Mouse (Mus musculus) heart, embryonic 13.5 days (tissue): ENCODE results near the gene Dnajb4. TPM values are rescaled to one million over a fixed set of nuclear protein-coding genes. Genes with fewer than 3 reads are reported as not detected.

Experiments
- ATAC-seq: fragments of 200-750 bp; cut with Nextera tagmentation; 2 replicates; pipeline ENCODE4 v1.8.0; 2017; ENCODE audit warnings: moderate TSS enrichment; ENCODE audit not compliant: insufficient number of reproducible peaks, low FRiP score, low TSS enrichment; ENCODE audit errors: extremely low read depth
- H3K27ac ChIP-seq: fragments of 300-500 bp; sonication (generic); replicated peaks from 2 replicates; pipeline ENCODE4 v1.5.1; 2015; ENCODE audit warnings: moderate library complexity, mild to moderate bottlenecking, inconsistent platforms
- H3K27me3 ChIP-seq: fragments of 300-500 bp; sonication (generic); replicated peaks from 2 replicates; pipeline ENCODE4 v1.6.1; 2015; ENCODE audit warnings: mild to moderate bottlenecking, inconsistent platforms
- H3K36me3 ChIP-seq: fragments of 300-500 bp; sonication (generic); 2 replicates; pipeline ENCODE4 v1.6.1; 2015; ENCODE audit warnings: mild to moderate bottlenecking, inconsistent platforms
- H3K4me1 ChIP-seq: fragments of 300-500 bp; sonication (generic); 2 replicates; pipeline ENCODE4 v1.6.1; 2015; ENCODE audit warnings: inconsistent platforms
- H3K4me2 ChIP-seq: fragments of 300-500 bp; sonication (generic); 2 replicates; pipeline ENCODE4 v1.6.1; 2015; ENCODE audit warnings: inconsistent platforms, mild to moderate bottlenecking, moderate library complexity
- H3K4me3 ChIP-seq: fragments of 300-500 bp; sonication (generic); 2 replicates; pipeline ENCODE4 v1.5.1; 2015; ENCODE audit warnings: moderate library complexity, mild to moderate bottlenecking, inconsistent platforms
- H3K9ac ChIP-seq: fragments of 300-500 bp; sonication (generic); 2 replicates; pipeline ENCODE4 v1.6.1; 2015; ENCODE audit warnings: inconsistent platforms, mild to moderate bottlenecking, moderate library complexity
- H3K9me3 ChIP-seq: fragments of 300-500 bp; sonication (generic); 2 replicates; pipeline ENCODE4 v1.6.1; 2016; ENCODE audit warnings: inconsistent platforms
- WGBS: fragments of 180-500 bp; shearing (Covaris S2); methylation state at CpG from one replicate; pipeline ENCODE4 v1.1.7; 2015; ENCODE audit warnings: mixed read lengths; 5-methylcytosine and 5-hydroxymethylcytosine counted together
- polyA plus RNA-seq: library from polyadenylated mRNA; unstranded; fragments of >200 nt; fragmentation: Nextera tagmentation; extraction: Ambion mirVana; gene quantifications from 2 replicates; pipeline ENCODE4 v1.2.1, GENCODE M21; 2015

The Dnajb4 gene
- polyA plus RNA-seq, 1 experiment from 2014 or later = 38.3 TPM

DNA sequence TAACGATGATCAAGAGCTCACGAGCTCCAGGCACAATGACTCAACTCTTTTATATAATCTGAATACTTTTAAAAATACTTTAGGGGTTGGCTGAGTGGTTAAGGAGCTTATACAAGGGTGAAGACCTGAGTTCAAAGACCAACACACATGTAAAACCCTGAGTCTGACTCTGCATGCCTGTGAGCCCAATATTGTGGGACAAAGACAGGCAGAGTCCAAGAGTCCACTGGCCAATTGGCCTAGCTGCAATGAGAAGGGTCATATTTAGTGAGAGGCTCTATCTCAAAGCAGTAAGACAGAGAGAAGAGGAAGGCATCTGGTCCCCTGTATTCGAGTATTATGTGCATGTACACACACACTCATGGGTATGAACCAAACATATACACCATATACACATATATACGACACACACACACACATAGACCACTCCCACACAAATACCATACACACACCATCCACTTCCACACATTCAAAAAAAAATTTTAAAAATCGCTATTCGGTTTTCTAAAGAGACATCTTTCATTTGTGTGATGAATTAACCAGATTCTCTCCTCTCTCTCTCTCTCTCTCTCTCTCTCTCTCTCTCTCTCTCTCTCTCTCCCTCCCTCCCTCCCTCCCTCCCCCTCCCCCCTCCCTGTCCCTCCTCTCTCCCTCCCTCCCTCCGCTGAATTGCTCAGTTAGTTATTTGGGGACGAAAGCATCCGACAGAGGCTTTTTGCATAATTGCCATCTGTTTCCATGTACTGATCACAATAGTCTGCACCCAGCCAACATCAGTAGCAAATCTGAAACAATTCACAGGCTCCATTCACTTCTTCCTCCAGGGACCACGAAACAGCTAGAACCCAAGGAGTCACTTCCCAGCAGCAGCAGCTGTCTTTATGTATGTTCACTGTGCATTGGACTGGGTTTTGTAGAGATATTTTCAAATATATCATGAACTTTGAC is 51.5 kb downstream of the Dnajb4 start:
- H3K4me1 ChIP-seq = peaks cover 20% of the 10 kb centered on the region
- WGBS = 82% methylated on average over 10 of the region's 10 CpGs
- H3K4me2 ChIP-seq = no peak overlapping the region
- H3K9me3 ChIP-seq = no peaks in the 10 kb centered on the region
- H3K4me3 ChIP-seq = no peak overlapping the region
- H3K27me3 ChIP-seq = no peaks in the 10 kb centered on the region
- ATAC-seq = no peak
- H3K36me3 ChIP-seq = no peaks in the 10 kb centered on the region
- no peak overlapping the region for H3K27ac ChIP-seq
- H3K9ac ChIP-seq = no peak overlapping the region

DNA sequence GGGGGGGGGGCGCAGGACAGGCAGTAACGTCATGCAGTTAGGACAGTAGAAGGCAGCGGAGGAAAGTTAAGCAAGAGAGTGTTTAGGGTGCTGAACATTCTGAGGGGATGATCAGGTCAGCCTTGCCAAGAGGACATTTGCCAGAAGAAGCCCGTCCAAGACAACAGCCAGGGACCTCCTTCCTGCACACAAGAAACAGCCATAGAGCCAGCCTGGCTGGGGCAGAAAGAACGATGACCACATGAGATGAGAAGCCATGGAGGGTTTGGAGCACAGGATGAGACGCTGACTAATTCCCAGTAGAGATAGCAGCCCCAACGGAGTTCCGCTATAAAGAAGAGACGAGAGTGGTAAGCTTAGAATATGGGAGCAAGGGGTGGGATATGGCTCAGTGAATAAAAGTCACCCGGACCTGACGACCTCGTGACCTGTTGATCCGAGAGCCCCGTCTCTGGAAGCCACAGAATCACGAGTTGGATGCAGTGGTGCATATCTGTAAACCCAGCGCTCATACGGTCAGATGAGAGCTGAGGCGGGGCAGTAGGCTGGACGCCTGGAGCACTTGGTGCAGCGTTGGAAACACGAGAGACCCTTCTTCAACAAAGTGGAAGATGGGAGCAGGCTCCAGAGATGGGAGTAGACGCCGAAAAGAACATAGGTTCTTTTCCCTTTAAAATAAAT is 53.1 kb downstream of the Dnajb4 start:
- H3K27ac ChIP-seq = no peak overlapping the region
- ATAC-seq = no peak
- no peaks in the 10 kb centered on the region for H3K27me3 ChIP-seq
- peaks cover 20% of the 10 kb centered on the region for H3K4me1 ChIP-seq
- H3K36me3 ChIP-seq = no peaks in the 10 kb centered on the region
- WGBS = 70% methylated on average over 23 of the region's 23 CpGs
- no peak overlapping the region for H3K4me2 ChIP-seq
- H3K9ac ChIP-seq = no peak overlapping the region
- no peaks in the 10 kb centered on the region for H3K9me3 ChIP-seq
- no peak overlapping the region for H3K4me3 ChIP-seq

DNA sequence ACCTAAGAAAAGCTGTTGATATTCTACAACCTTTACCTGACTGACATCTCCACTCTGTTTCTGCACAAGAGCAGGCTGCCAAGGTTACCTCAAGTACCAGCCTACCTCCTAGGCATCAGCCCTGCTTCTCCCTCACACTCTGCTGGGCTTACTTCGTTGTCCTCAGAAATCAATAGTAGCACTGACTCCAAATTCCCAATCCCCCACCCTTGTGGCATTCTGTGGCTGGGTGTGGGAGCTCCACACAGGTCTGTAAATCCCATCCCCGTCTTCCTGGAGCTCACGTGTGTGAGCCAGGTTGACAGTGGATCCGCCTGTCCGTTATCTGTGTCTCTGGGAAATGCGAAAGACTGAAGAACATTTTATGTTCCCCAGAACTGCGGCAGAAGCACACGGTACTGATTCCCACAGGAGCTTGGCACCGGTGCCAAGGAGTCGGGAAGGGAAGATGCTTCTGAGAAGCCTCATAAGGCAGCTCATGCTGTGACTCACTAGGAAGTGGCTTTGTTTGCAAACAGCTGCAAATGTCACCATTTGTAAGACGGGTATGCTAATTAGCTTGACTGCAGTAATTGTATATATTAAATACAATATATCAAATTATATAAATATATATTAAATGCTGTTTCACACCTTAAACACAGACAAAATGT is 54.7 kb downstream of the Dnajb4 start:
- WGBS = 56% methylated on average over 11 of the region's 11 CpGs
- Histone ChIP-seq H3K4me1 (peaks cover 15% of the 10 kb centered on the region), H3K27ac (no peak overlapping the region), H3K4me2 (no peak overlapping the region), H3K4me3 (no peak overlapping the region), H3K27me3 (no peaks in the 10 kb centered on the region), H3K36me3 (no peaks in the 10 kb centered on the region), H3K9me3 (no peaks in the 10 kb centered on the region), H3K9ac (no peak overlapping the region)
- no peak for ATAC-seq

DNA sequence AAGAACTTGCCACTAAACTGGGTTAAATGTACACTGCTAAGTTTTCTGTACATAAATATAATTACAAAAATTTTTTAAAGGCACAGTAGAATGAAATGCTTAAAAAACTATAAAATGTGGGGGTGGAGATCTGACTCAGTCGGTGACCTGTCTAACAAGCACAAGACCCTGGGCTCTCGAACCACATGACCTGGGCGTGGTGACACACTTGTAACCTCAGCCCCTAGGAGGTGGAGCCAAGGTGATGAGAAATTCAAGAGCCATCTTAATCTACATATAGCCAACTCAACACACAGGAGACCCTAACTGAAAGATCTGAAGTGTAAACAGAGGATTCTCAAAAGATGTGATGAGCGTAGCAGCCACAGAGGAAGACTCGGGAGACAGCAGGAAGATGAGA is 56.0 kb downstream of the Dnajb4 start:
- no peak overlapping the region for H3K9ac ChIP-seq
- ATAC-seq = no peak
- no peak overlapping the region for H3K4me3 ChIP-seq
- WGBS = 78% methylated on average over 5 of the region's 5 CpGs
- H3K4me2 ChIP-seq = no peak overlapping the region
- H3K36me3 ChIP-seq = no peaks in the 10 kb centered on the region
- H3K4me1 ChIP-seq = peaks cover 23% of the 10 kb centered on the region
- H3K27ac ChIP-seq = no peak overlapping the region
- H3K27me3 ChIP-seq = no peaks in the 10 kb centered on the region
- no peaks in the 10 kb centered on the region for H3K9me3 ChIP-seq

DNA sequence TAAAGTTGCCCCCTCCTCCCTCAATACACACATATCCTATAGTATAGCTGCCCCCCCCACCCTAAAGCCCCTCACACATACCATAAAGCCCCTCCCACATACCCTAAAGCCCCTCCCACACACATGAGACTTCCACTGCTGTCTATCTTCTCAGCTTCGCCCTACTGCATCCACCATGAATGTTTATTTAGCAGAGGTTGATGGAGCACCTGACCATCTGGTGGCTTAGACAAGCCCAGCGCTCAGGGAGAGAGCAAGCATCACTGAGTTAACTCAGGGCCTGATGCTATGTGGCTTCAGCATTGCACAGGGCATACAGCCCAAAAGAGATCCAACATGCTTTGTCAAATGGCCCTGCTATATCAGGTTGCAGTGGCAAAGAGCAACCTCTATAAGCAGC is 57.0 kb downstream of the Dnajb4 start:
- H3K27ac ChIP-seq = no peak overlapping the region
- H3K4me3 ChIP-seq = no peak overlapping the region
- no peaks in the 10 kb centered on the region for H3K36me3 ChIP-seq
- no peaks in the 10 kb centered on the region for H3K27me3 ChIP-seq
- 73% methylated on average over 2 of the region's 2 CpGs for WGBS
- no peaks in the 10 kb centered on the region for H3K9me3 ChIP-seq
- ATAC-seq = 0 out of 2 replicates have a peak, but pooled peaks have one; percentile 23
- peaks cover 28% of the 10 kb centered on the region for H3K4me1 ChIP-seq
- H3K9ac ChIP-seq = no peak overlapping the region
- H3K4me2 ChIP-seq = no peak overlapping the region

DNA sequence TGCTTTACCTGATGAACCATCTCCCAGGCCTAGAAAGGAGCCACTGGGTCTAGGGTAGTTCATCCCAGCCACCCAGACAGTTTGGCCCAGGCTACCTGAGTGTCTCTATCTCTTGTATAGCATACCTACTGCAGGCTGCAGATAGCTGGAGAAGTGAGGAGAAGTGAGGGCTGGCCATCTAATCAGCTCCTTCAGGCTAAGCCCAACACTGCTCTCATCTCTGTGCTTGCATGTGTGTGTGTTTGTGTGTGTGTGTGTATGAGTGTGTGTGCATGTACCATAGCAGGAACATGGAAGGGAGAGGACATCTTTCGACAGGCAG is 57.7 kb downstream of the Dnajb4 start:
- Histone ChIP-seq H3K9me3 (no peaks in the 10 kb centered on the region), H3K9ac (0 out of 2 replicates have a peak overlapping the region, but pooled peaks have one; percentile 35), H3K27ac (no peak overlapping the region), H3K27me3 (no peaks in the 10 kb centered on the region), H3K36me3 (no peaks in the 10 kb centered on the region), H3K4me2 (peak overlapping the region; percentile 60), H3K4me3 (no peak overlapping the region), H3K4me1 (peaks cover 35% of the 10 kb centered on the region)
- ATAC-seq = peak; percentile 35; the same call in 1 of the 2 replicates
- 78% methylated on average over 1 of the region's 1 CpGs for WGBS

DNA sequence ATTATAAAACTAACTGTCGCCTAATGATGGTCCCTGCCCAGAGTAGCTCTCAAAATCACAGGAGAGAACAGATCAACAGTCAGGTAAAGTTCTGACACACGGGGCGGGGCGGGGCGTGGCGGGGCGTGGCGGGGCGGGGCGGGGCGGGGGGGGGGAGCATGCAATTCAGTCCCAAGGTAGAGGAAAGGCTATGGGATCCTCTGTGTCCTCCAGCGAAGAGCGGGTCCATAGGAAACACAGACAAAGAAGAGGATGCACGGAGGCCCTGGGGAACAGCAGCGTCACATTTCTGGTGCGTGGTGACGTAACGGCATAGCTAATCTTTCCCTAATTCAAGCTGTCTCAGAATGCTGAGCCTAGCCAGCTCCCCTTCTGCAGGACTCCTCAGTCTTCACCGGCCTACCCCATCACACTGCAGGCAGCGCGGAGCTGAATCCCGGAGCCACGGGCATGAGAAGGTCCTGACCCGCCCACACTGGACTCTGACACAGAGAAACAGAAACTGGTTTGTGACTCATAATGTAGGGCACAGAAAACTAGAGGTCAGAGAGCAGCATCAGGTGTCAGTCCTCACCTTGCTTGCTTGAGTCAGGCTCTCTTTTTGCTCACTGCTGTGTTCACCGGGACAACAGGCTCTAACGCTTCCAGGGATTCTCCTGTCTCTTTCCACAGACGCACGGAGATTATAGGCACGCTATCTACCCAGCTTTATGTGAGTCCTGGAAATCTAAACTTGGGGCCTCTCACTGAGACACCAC is 58.2 kb downstream of the Dnajb4 start:
- ATAC-seq = no peak
- Histone ChIP-seq H3K4me2 (peak overlapping the region; percentile 60), H3K9me3 (no peaks in the 10 kb centered on the region), H3K4me1 (peaks cover 40% of the 10 kb centered on the region), H3K36me3 (no peaks in the 10 kb centered on the region), H3K4me3 (peak overlapping the region; percentile 30), H3K27me3 (no peaks in the 10 kb centered on the region), H3K9ac (peak overlapping the region; percentile 56), H3K27ac (no peak overlapping the region)
- 45% methylated on average over 29 of the region's 29 CpGs for WGBS

DNA sequence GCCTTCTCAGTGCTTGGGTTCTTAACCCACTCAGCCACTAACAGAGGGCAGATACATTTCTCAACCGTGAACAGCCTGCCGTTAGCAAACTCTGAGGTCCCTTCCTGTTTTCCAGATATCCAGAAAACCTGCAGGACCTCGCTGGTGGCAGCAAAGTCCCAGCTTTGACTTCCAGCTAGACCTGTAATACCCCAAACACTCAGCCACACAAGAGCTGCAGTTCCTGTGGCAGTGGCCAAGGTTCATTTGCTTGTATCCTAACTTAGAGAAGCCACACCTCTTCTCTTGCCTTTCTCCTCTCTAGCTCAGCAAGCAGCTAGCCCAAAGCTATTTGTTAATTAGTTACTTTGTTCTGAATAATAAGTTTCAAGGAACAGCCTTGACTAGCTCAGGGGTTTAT is 60.2 kb downstream of the Dnajb4 start:
- WGBS = 22% methylated on average over 3 of the region's 3 CpGs
- ATAC-seq = no peak
- Histone ChIP-seq H3K27me3 (no peaks in the 10 kb centered on the region), H3K4me3 (no peak overlapping the region), H3K9me3 (no peaks in the 10 kb centered on the region), H3K27ac (peak overlapping the region; percentile 6), H3K36me3 (no peaks in the 10 kb centered on the region), H3K9ac (no peak overlapping the region), H3K4me1 (peaks cover 58% of the 10 kb centered on the region), H3K4me2 (0 out of 2 replicates have a peak overlapping the region, but pooled peaks have one; percentile 14)

DNA sequence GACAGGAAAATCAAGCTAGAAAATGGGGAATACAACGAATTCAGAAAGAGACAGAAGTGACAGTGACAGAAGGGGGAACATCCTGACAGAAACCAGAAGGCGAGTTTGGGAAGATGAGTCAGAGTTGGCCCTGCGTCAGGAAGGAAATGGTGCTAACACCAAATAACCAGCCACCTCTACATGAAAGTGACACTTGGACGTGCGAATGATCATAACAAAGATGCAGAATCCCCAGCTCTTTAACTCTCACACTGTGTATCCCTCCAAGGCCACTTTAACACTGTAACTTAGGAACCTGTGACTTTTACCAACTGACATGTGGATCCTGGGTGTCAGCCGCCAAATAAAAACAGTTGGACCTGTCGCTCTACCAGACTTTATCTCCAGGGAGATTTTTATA is 60.7 kb downstream of the Dnajb4 start:
- WGBS = 37% methylated on average over 7 of the region's 7 CpGs
- no peak overlapping the region for H3K9ac ChIP-seq
- no peak overlapping the region for H3K4me3 ChIP-seq
- H3K27me3 ChIP-seq = no peaks in the 10 kb centered on the region
- H3K9me3 ChIP-seq = no peaks in the 10 kb centered on the region
- H3K27ac ChIP-seq = peak overlapping the region; percentile 6
- no peaks in the 10 kb centered on the region for H3K36me3 ChIP-seq
- H3K4me1 ChIP-seq = peaks cover 62% of the 10 kb centered on the region
- no peak for ATAC-seq
- H3K4me2 ChIP-seq = 0 out of 2 replicates have a peak overlapping the region, but pooled peaks have one; percentile 14

DNA sequence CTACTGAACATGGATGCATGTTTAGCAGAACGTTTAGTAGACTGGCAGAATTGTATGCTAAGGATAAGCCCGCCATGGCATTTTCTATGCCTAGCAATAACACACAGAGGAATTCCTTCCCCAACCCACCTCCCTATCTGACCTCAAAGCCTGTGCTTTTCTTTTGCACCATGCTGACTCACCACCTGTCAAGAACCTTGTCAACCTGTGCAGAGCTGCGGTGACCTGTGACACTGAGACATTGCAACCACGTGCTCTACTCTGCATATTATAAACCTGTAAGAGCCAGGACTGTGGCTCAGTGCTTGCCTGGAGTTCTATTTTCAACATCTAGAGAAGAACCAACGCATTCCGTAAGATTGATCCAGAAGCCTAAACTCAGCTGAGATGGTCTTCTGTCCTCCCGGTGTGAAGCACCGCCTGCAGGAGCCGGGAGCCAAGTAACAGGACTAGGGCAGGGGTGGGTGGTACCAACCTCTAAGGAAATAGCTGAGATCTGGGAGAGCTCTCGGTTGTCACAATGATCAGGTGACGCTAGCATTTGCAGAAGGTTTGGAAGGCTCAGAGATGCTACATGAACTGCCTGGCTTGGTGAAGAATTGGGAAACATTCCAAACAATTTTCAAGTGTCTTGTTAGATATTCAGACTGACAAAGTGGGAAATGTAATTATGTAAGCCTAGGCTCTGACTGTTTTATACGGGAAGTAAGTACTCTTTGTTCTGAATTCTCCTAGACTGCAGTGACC is 62.8 kb downstream of the Dnajb4 start:
- Histone ChIP-seq H3K4me3 (no peak overlapping the region), H3K27ac (peak overlapping the region; percentile 29), H3K9ac (no peak overlapping the region), H3K27me3 (no peaks in the 10 kb centered on the region), H3K36me3 (no peaks in the 10 kb centered on the region), H3K4me1 (peaks cover 74% of the 10 kb centered on the region), H3K9me3 (no peaks in the 10 kb centered on the region), H3K4me2 (no peak overlapping the region)
- ATAC-seq = no peak
- 40% methylated on average over 12 of the region's 12 CpGs for WGBS
